Mouse (Mus musculus): ENCODE measurements at regions not wholly inside any gene's neighbourhood (a gene's known extent, or its start where the extent isn't known, plus 50 kb on each side); places are given as distances from the start of the nearest gene placed in this dataset.

DNA sequence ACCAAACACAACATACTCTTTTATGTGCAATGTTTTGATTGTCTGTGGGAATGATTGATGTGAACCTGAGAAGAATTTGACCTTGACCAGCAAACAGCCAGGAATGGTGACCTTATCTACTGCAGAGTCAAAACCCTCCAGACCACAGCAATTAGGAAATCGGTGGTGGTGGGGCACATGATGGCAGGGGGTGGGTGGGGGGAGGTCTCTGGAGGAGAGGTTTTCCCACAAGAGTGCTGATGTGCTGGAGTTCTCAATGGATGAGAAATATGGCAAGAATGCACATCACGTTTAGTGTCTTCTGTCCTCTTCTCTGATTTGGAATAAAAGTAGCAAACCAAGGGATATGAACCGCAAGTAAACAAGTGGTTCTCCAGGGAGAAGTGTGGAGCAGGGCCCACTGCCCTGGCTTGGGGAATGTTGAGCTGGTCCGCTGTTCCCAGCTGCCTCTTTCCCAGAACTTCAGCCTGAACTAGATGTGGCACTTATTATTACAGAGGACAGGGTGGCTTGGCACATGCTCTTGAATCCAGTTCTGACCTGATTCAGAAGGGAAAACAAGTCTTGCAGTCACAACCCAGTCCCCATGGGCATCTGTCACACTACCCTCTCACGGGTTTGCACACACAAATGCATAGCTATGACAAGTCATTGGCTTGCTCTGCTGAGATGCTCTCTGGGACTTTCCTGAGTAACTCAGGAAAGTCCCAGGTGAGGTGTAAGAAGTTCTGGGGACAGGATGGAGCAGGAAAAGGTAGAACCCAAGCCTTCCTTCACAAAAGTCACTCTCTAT lies 170.9 kb upstream of the Gmds start:
- TF ChIP-seq CTCF (IDR thresholded peaks at IDR 0.05; ENCODE audit: low read depth, low read length) (no peak), EP300 (IDR thresholded peaks at IDR 0.05; ENCODE audit: insufficient read depth, low read depth, low read length) (no peak)

Measured in ES-Bruce4 (cell line).